Mouse (Mus musculus): Measurements from ENCODE around the gene Rnf215. TPM values are rescaled to one million over a fixed set of nuclear protein-coding genes. Genes with fewer than 3 reads are reported as not detected.
"Not testable (repeated sequence)": the region's sequence is repeated elsewhere in the genome, so short reads cannot be mapped to it uniquely, and the experiment has no call there.

Rnf215 gene
- total and polyA plus RNA-seq, 2 experiments from 2014 or later, result 49.7 to 90.4 TPM

DNA sequence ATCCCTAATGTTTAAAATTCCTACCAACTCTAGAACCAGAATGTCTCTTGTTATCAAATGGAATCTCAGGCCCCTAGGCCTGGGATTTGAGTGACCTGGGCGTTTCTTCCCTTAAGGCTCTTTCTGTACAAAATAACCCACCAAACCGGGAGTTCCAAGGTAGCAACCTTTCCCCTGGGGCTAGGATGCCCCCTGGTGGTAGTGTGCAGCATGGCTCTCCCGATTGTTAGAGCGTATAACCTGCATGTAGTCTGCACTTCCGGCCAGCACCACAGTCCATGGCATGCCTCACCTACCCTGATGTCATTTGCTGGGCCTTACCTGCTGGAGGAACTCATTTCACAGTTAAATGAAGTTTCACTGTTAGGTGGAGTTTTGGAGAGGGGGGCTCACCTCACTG, 11.1 kb upstream of the Rnf215 start:
- H3K9ac ChIP-seq (replicated peaks; ENCODE audit: low read length), result no peak overlapping the region
- H3K4me3 ChIP-seq (ENCODE audit: low read length), result no peak overlapping the region
- peaks cover 3% of the 10 kb centered on the region; the same call in 1 of the 2 replicates for H3K9me3 ChIP-seq (ENCODE audit: low read length)
- H3K4me2 ChIP-seq (ENCODE audit: low read depth, low read length), result no peak overlapping the region
- peak; percentile 66 for TF ChIP-seq CTCF (IDR thresholded peaks at IDR 0.05; ENCODE audit: low read depth)
- 60% methylated on average over 5 of the region's 5 CpGs for WGBS
- no peak overlapping the region for H3K27ac ChIP-seq
- ATAC-seq (no peak), DNase-seq (ENCODE audit: low spot score) (peak; percentile 29)
- H3K36me3 ChIP-seq (ENCODE audit: insufficient read depth, low read length), result no peaks in the 10 kb centered on the region
- H3K4me1 ChIP-seq (ENCODE audit: insufficient read depth, low read length), result peaks cover 10% of the 10 kb centered on the region; the same call in 1 of the 2 replicates
- no peaks in the 10 kb centered on the region for H3K27me3 ChIP-seq (ENCODE audit: insufficient read depth, low read length)

DNA sequence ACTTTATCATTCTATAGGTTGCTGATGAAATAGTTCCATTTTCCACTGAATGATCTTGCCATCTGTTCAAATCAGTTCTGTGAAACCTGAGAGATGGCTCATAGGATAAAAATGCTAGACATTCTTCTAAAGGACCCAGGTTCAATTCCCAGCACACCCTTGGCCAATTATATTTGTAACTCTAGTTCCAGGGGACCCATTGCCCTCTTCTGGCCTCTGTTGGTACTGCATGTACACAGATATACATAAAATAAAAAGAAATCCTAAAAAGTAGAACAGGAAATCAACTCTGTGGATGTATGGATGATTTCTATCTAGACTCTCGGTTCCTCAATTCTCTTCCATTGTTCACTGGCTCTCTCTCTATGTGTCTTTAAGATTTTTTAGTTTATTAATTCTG, 7.9 kb upstream of the Rnf215 start:
- peaks cover 3% of the 10 kb centered on the region; the same call in 1 of the 2 replicates for H3K9me3 ChIP-seq (ENCODE audit: low read length)
- ATAC-seq (no peak), DNase-seq (ENCODE audit: low spot score) (no peak)
- H3K4me1 ChIP-seq (ENCODE audit: insufficient read depth, low read length), result no peaks in the 10 kb centered on the region
- no peak overlapping the region for H3K27ac ChIP-seq
- H3K27me3 ChIP-seq (ENCODE audit: insufficient read depth, low read length), result no peaks in the 10 kb centered on the region
- no peaks in the 10 kb centered on the region for H3K36me3 ChIP-seq (ENCODE audit: insufficient read depth, low read length)
- H3K4me2 ChIP-seq (ENCODE audit: low read depth, low read length), result no peak overlapping the region
- peak; percentile 31 for TF ChIP-seq CTCF (IDR thresholded peaks at IDR 0.05; ENCODE audit: low read depth)
- H3K9ac ChIP-seq (replicated peaks; ENCODE audit: low read length), result no peak overlapping the region
- H3K4me3 ChIP-seq (ENCODE audit: low read length), result no peak overlapping the region
- WGBS, result 89% methylated on average over 1 of the region's 1 CpGs

DNA sequence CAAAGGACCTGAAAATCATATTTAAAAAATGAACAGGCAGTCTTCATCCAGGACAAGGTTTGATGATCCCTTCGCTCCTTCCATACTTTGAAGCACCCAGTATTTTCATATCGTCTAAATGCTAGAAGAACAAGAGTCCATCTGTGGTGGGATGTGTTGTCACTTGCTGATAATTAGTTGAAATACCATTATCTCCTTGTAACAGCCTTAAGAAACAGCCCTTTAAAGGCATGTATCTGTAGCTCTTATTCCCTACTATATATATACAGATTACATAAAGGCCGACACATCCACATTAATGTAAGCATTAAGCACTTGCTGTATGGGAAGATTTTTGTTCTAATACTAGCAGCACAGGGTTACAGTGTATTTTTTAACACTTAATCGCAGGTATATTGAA, 6.5 kb upstream of the Rnf215 start:
- H3K27ac ChIP-seq; ATAC-seq; H3K36me3 ChIP-seq (ENCODE audit: insufficient read depth, low read length); H3K27me3 ChIP-seq (ENCODE audit: insufficient read depth, low read length); H3K4me1 ChIP-seq (ENCODE audit: insufficient read depth, low read length); H3K9ac ChIP-seq (replicated peaks; ENCODE audit: low read length); H3K4me2 ChIP-seq (ENCODE audit: low read depth, low read length); H3K9me3 ChIP-seq (ENCODE audit: low read length); H3K4me3 ChIP-seq (ENCODE audit: low read length); DNase-seq (ENCODE audit: low spot score): not testable (repeated sequence)
- WGBS, result 96% methylated on average over 4 of the region's 4 CpGs

DNA sequence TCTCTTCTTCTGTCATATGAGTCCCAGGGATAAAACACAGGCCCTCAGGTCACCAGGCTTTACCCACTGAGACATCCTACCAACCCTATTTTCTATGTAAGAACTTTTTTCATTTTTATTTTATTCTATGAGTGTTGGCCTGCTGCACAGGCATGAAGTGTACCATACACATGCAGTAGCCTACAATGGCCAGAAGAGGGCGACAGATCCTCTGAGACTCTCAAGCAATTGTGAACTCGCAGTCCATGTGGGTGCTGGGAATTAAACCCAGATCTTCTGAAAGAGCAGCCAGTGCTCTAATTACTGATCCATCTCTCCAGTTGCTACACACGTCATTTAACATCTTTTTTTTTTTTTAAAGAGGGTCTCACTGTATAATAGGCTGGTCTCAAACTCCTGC, 1.6 kb upstream of the Rnf215 start:
- no peak overlapping the region for H3K4me2 ChIP-seq (ENCODE audit: low read depth, low read length)
- H3K27ac ChIP-seq, result no peak overlapping the region
- ATAC-seq (no peak), DNase-seq (ENCODE audit: low spot score) (no peak)
- WGBS, result 55% methylated on average over 3 of the region's 3 CpGs
- H3K9me3 ChIP-seq (ENCODE audit: low read length), result no peaks in the 10 kb centered on the region
- no peak overlapping the region for H3K4me3 ChIP-seq (ENCODE audit: low read length)
- H3K27me3 ChIP-seq (ENCODE audit: insufficient read depth, low read length), result no peaks in the 10 kb centered on the region
- 0 out of 2 replicates have a peak, but pooled peaks cover 7% of the 10 kb centered on the region for H3K36me3 ChIP-seq (ENCODE audit: insufficient read depth, low read length)
- TF ChIP-seq CTCF (IDR thresholded peaks at IDR 0.05; ENCODE audit: low read depth), result peak; percentile 62
- peaks cover 14% of the 10 kb centered on the region for H3K4me1 ChIP-seq (ENCODE audit: insufficient read depth, low read length)
- no peak overlapping the region for H3K9ac ChIP-seq (replicated peaks; ENCODE audit: low read length)

GRCm38 (mm10) chr11:4134400-4134799, 602 bp upstream of the Rnf215 start:
- WGBS, result 63% methylated on average over 6 of the region's 6 CpGs
- Histone ChIP-seq H3K4me2 (ENCODE audit: low read depth, low read length) (peak overlapping the region; percentile 89), H3K4me1 (ENCODE audit: insufficient read depth, low read length) (peaks cover 14% of the 10 kb centered on the region), H3K36me3 (ENCODE audit: insufficient read depth, low read length) (peaks cover 8% of the 10 kb centered on the region; the same call in 1 of the 2 replicates), H3K9ac (replicated peaks; ENCODE audit: low read length) (0 out of 2 replicates have a peak overlapping the region, but pooled peaks have one; percentile 98), H3K9me3 (ENCODE audit: low read length) (no peaks in the 10 kb centered on the region), H3K4me3 (ENCODE audit: low read length) (no peak overlapping the region), H3K27me3 (ENCODE audit: insufficient read depth, low read length) (no peaks in the 10 kb centered on the region), H3K27ac (peak overlapping the region; percentile 95; the same call in 1 of the 2 replicates)
- no peak for DNase-seq (ENCODE audit: low spot score)
- ATAC-seq, result no peak; the same call in 1 of the 2 replicates
- TF ChIP-seq CTCF (IDR thresholded peaks at IDR 0.05; ENCODE audit: low read depth), result no peak

DNA sequence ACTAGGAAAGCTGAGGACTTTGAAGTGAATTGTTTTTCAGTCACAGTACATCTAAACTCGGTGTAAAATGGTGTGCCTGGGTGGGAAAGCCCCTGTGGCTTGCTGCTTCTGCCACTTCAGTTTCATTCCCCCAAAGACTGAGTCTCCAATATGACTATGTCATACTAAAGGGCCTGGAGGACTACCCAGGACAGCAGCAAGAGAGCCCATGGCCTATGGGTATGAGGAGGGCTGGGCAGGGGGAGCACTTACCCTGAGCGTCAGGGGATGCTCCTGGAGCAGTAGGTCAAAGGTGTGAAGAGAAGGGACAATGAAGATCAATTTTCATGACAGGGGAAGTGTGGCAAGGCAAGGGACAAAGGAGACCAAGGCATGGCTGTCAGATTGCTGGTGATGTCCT, 4.0 kb downstream of the Rnf215 start:
- H3K9me3 ChIP-seq (ENCODE audit: low read length), result no peaks in the 10 kb centered on the region
- peaks cover 14% of the 10 kb centered on the region for H3K4me1 ChIP-seq (ENCODE audit: insufficient read depth, low read length)
- ATAC-seq, result no peak
- no peaks in the 10 kb centered on the region for H3K27me3 ChIP-seq (ENCODE audit: insufficient read depth, low read length)
- peaks cover 49% of the 10 kb centered on the region for H3K36me3 ChIP-seq (ENCODE audit: insufficient read depth, low read length)
- H3K4me2 ChIP-seq (ENCODE audit: low read depth, low read length), result no peak overlapping the region
- no peak for TF ChIP-seq CTCF (IDR thresholded peaks at IDR 0.05; ENCODE audit: low read depth)
- no peak for DNase-seq (ENCODE audit: low spot score)
- H3K9ac ChIP-seq (replicated peaks; ENCODE audit: low read length), result no peak overlapping the region
- no peak overlapping the region for H3K4me3 ChIP-seq (ENCODE audit: low read length)
- WGBS, result 57% methylated on average over 2 of the region's 2 CpGs
- no peak overlapping the region for H3K27ac ChIP-seq

DNA sequence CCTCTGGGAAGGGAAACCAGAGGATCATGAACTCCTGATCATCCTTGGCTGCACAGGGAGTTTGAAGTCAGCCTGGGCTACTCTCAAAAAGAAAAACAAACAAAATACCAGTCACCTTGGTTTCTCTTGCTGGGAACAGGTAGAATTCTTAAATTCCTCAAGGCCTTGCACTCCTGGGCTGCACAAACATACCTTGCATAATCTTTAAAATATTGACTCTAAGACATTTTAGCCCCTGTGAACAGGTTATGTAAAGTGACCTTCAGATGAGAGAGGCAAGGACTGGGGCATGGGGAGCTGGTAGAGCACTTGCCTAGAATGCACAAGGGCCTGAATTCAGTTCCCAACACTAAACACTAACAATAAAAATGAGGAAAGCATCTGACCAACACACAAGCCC, 6.5 kb downstream of the Rnf215 start:
- H3K27me3 ChIP-seq (ENCODE audit: insufficient read depth, low read length), result no peaks in the 10 kb centered on the region
- no peaks in the 10 kb centered on the region for H3K9me3 ChIP-seq (ENCODE audit: low read length)
- no peak overlapping the region for H3K27ac ChIP-seq
- DNase-seq (ENCODE audit: low spot score) (no peak), ATAC-seq (no peak)
- H3K9ac ChIP-seq (replicated peaks; ENCODE audit: low read length), result no peak overlapping the region
- H3K4me1 ChIP-seq (ENCODE audit: insufficient read depth, low read length), result peaks cover 5% of the 10 kb centered on the region
- H3K4me3 ChIP-seq (ENCODE audit: low read length), result no peak overlapping the region
- peaks cover 52% of the 10 kb centered on the region for H3K36me3 ChIP-seq (ENCODE audit: insufficient read depth, low read length)
- H3K4me2 ChIP-seq (ENCODE audit: low read depth, low read length), result no peak overlapping the region
- TF ChIP-seq CTCF (IDR thresholded peaks at IDR 0.05; ENCODE audit: low read depth), result no peak
